Mouse (Mus musculus): ENCODE results near the gene Ktn1. TPM values are rescaled to one million over a fixed set of nuclear protein-coding genes. Genes with fewer than 3 reads are reported as not detected.

Ktn1 gene
- polyA plus RNA-seq, 1 experiment from 2014 or later: 106 TPM

DNA sequence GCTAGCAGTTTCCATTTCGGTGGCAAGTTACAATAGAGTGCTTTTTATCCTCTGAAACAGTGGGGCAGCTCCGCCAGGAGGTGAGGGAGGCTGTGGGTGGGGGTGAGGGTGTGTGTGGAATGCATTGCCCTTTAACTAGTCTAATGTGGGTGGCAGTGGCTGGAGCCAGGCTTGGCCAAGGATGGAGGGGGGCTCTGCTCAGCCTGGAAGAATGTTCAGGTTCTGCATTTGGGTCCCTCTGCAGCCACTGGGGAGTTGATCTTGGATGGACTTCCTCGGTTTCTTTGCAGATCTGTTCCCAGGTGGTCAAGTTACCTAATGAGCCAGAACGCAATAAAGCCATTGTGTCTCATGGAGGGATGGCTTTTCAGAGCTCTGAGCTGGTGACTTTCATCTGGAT, 137.9 kb downstream of the Ktn1 start:
- no peaks in the 10 kb centered on the region for H3K9me3 ChIP-seq (ENCODE audit: control insufficient read depth, low read length)
- H3K4me2 ChIP-seq (ENCODE audit: low read depth, low read length, severe bottlenecking): no peak overlapping the region
- H3K9ac ChIP-seq (ENCODE audit: low read length): no peak overlapping the region
- 8% methylated on average over 4 of the region's 4 CpGs for WGBS
- no peaks in the 10 kb centered on the region for H3K27me3 ChIP-seq (ENCODE audit: control insufficient read depth, insufficient read depth, low read length)
- ATAC-seq (replicated peaks; ENCODE audit: low FRiP score) (no peak), DNase-seq (ENCODE audit: low spot score) (no peak)
- H3K4me1 ChIP-seq (replicated peaks; ENCODE audit: control insufficient read depth, insufficient read depth, low read length): peaks cover 4% of the 10 kb centered on the region; the same call in 1 of the 2 replicates
- no peak overlapping the region for H3K4me3 ChIP-seq (ENCODE audit: low read depth, low read length)
- no peak overlapping the region for H3K27ac ChIP-seq (ENCODE audit: low read depth, low read length)
- H3K36me3 ChIP-seq (ENCODE audit: control insufficient read depth, insufficient read depth, low read length): no peaks in the 10 kb centered on the region

Other genes with a start within 250 kb of the Ktn1 start
- gene Dlgap5, start 230.0 kb upstream of the Ktn1 start, polyA plus RNA-seq (2014; fragmentation: Nextera tagmentation; extraction: Ambion mirVana): 77.6 and 90.4 TPM in 2 replicates
- gene Fbxo34, start 198.0 kb upstream of the Ktn1 start, polyA plus RNA-seq (2014; fragmentation: Nextera tagmentation; extraction: Ambion mirVana): 22.9 and 27.6 TPM in 2 replicates
- gene Atg14, start 77.8 kb upstream of the Ktn1 start, polyA plus RNA-seq (2014; fragmentation: Nextera tagmentation; extraction: Ambion mirVana): 16.2 and 17.6 TPM in 2 replicates